Mouse (Mus musculus) heart, embryonic 10.5 days (tissue): ENCODE measurements around the gene Psd. TPM values are rescaled to one million over a fixed set of nuclear protein-coding genes. Genes with fewer than 3 reads are reported as not detected.
A peak's percentile ranks its signal among the peaks of the same experiment; 100 is the strongest.

Experiments
- DNase-seq: peaks from one replicate; pipeline ENCODE4 v3.0.0-alpha.2; 2017; ENCODE audit warnings: low spot score
- H3K27ac ChIP-seq: fragments of 300-500 bp; sonication (generic); 2 replicates; pipeline ENCODE4 v1.5.1; 2016; ENCODE audit warnings: mild to moderate bottlenecking
- H3K27me3 ChIP-seq: fragments of 300-500 bp; sonication (generic); 2 replicates; pipeline ENCODE4 v1.6.1; 2016; ENCODE audit warnings: mild to moderate bottlenecking; ENCODE audit not compliant: poor library complexity, insufficient read depth, severe bottlenecking
- H3K36me3 ChIP-seq: fragments of 300-500 bp; sonication (generic); 2 replicates; pipeline ENCODE4 v1.6.1; 2016; ENCODE audit warnings: mild to moderate bottlenecking, moderate library complexity
- H3K4me1 ChIP-seq: fragments of 300-500 bp; sonication (generic); 2 replicates; pipeline ENCODE4 v1.6.1; 2016; ENCODE audit warnings: mild to moderate bottlenecking
- H3K4me3 ChIP-seq: fragments of 300-500 bp; sonication (generic); 2 replicates; pipeline ENCODE4 v1.5.1; 2016; ENCODE audit warnings: mild to moderate bottlenecking, moderate library complexity
- H3K9me3 ChIP-seq: fragments of 300-500 bp; sonication (generic); 2 replicates; pipeline ENCODE4 v1.6.1; 2016; ENCODE audit warnings: mild to moderate bottlenecking, moderate library complexity
- WGBS: fragments of 180-500 bp; shearing (Covaris S2); methylation state at CpG from one replicate; pipeline ENCODE4 v1.1.7; 2016; 5-methylcytosine and 5-hydroxymethylcytosine counted together
- polyA plus RNA-seq: library from polyadenylated mRNA; unstranded; fragments of >200 nt; fragmentation: Nextera tagmentation; extraction: Ambion mirVana; gene quantifications from 2 replicates; pipeline ENCODE4 v1.2.1, GENCODE M21; 2016

Psd gene
- polyA plus RNA-seq, 1 experiment from 2014 or later, result 10.1 TPM

DNA sequence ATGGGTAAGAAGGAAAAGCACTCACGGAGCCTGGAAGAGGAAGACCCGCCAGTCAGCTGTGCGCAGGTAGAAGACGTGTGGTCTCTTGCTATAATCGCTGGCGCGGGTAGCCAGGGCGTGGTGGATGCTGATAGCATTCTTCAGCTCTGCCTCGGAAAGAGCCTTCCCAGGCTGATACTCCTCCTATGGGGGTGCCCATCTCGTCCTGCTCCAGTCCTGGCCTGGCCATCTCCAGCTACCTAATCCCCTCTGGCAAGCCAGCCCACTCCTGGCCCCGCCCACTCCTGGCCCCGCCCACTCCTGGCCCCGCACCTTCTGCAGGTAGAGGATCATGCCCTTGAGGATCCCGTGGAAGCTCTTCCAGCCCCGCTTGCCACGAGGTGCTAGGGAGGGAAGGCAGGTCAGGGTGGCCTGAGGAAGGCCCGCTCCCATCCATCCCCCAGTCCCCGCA, 12.8 kb downstream of the Psd start:
- peak overlapping the region; percentile 31 for H3K4me3 ChIP-seq
- no peaks in the 10 kb centered on the region for H3K9me3 ChIP-seq
- WGBS, result 13% methylated on average over 18 of the region's 18 CpGs
- no peak for DNase-seq
- H3K36me3 ChIP-seq, result peaks cover 36% of the 10 kb centered on the region
- peaks cover 99% of the 10 kb centered on the region for H3K27me3 ChIP-seq
- H3K27ac ChIP-seq, result peak overlapping the region; percentile 59
- peaks cover 58% of the 10 kb centered on the region for H3K4me1 ChIP-seq

DNA sequence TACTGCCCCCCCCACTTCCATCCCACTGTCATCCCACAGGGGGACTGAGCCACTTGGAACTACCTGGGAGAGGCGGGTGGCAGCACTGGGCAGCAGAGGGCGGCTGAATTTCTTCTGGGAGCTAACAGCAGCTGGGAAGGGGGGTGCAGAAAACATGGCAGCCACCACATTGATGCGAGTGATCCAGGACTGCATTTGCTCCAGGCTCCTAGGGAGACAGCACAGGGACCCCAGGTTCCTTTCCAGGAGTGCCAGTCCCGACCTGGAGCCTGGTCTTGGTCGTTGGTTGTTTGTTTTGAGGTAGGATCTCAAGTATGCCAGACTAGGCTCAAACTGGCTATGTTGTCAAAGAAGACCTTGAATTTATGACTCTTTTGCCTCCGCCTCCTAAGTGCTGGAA, 13.4 kb downstream of the Psd start:
- no peak overlapping the region for H3K4me3 ChIP-seq
- H3K36me3 ChIP-seq, result peaks cover 36% of the 10 kb centered on the region
- H3K27me3 ChIP-seq, result peaks cover 98% of the 10 kb centered on the region
- 65% methylated on average over 6 of the region's 6 CpGs for WGBS
- H3K27ac ChIP-seq, result 0 out of 2 replicates have a peak overlapping the region, but pooled peaks have one; percentile 59
- DNase-seq, result no peak
- H3K9me3 ChIP-seq, result no peaks in the 10 kb centered on the region
- peaks cover 58% of the 10 kb centered on the region for H3K4me1 ChIP-seq

DNA sequence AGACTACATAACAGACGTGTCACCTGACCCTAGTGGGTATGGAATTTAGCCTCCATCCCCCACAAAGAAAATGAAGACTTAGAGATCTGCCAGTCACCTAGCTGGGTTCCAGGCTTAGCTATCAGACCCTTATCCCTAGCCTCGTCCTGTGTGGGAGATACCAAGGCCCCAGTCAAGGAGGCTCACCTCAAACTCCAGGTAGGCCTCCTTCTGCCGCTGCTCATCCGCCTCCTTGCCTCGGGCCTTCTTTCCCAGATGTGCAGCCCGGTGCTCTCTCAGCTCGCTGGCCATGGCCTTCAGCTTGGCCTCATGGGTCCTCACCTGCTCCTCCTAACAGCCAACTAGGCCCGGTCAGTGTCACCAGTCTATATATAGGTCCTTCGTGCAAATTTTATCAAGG, 13.8 kb downstream of the Psd start:
- WGBS, result 64% methylated on average over 9 of the region's 9 CpGs
- H3K4me3 ChIP-seq, result no peak overlapping the region
- peaks cover 40% of the 10 kb centered on the region for H3K36me3 ChIP-seq
- peaks cover 60% of the 10 kb centered on the region for H3K4me1 ChIP-seq
- DNase-seq, result no peak
- H3K27ac ChIP-seq, result no peak overlapping the region
- H3K9me3 ChIP-seq, result no peaks in the 10 kb centered on the region
- peaks cover 98% of the 10 kb centered on the region for H3K27me3 ChIP-seq

DNA sequence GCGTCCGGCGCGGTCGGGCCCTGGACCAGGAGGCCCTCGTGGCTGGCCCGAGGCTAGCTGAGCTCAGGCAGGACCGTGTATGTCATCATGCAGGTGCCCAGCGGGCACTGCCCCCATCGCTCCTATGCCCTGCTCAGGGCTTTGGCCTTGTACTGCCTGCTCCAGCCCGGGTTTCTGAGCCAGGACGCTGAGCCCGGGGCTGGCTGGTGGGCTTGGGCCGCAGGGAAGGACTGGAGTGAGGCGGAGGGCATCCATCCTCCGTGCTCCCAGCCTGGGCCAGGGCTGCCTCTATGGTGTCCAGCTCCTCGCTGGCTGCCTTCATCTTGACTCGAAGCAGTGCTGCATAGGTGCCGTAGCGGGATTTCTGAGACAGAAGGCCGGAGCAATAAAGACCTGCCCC, 14.4 kb downstream of the Psd start:
- WGBS, result 92% methylated on average over 21 of the region's 21 CpGs
- no peak for DNase-seq
- Histone ChIP-seq H3K4me3 (no peak overlapping the region), H3K9me3 (no peaks in the 10 kb centered on the region), H3K4me1 (peaks cover 54% of the 10 kb centered on the region), H3K36me3 (peaks cover 45% of the 10 kb centered on the region), H3K27me3 (peaks cover 98% of the 10 kb centered on the region), H3K27ac (no peak overlapping the region)

DNA sequence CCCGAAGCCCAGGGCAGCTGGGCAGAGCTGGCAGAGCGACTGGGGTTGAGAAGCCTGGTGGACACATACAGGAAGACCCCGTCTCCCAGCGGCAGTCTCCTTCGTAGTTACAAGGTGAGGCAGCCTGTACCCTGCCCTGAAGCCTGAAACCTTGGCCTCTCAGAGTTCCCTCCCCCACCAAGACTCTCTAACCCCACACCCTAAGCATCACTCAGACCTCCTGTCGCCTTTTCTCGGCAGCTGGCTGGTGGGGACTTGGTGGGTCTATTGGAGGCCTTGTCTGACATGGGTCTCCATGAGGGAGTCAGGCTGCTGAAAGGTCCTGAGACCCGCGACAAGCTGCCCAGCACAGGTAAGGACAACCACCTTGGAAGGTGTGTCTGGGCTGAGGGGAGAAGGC, 15.6 kb downstream of the Psd start:
- Histone ChIP-seq H3K4me3 (no peak overlapping the region), H3K4me1 (peaks cover 51% of the 10 kb centered on the region), H3K36me3 (peaks cover 47% of the 10 kb centered on the region), H3K27ac (no peak overlapping the region), H3K27me3 (peaks cover 98% of the 10 kb centered on the region), H3K9me3 (no peaks in the 10 kb centered on the region)
- WGBS, result 83% methylated on average over 9 of the region's 9 CpGs
- no peak for DNase-seq

DNA sequence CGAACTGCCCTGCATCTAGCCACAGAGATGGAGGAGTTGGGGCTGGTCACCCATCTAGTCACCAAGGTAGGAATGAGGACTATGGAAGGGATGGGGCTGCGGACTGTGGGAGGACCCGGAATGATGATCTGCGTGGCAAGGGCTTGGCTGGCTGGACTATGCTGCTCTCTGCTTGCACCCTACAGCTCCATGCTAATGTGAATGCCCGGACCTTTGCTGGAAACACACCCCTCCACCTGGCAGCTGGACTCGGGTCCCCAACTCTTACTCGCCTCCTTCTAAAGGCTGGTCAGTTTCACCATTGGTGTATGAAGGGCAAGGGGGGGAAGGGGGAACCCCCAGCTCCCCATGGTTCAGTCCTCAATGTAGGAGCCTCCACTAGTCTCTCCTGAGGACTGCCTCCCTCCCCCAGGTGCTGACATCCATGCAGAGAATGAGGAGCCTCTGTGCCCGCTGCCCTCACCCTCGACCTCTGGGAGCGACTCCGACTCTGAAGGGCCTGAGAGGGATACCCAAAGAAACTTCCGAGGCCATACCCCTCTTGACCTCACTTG, 16.6 kb downstream of the Psd start:
- Histone ChIP-seq H3K4me3 (no peak overlapping the region), H3K27ac (no peak overlapping the region), H3K27me3 (peaks cover 95% of the 10 kb centered on the region), H3K36me3 (peaks cover 47% of the 10 kb centered on the region), H3K9me3 (no peaks in the 10 kb centered on the region), H3K4me1 (peaks cover 49% of the 10 kb centered on the region)
- no peak for DNase-seq
- WGBS, result 86% methylated on average over 12 of the region's 12 CpGs

DNA sequence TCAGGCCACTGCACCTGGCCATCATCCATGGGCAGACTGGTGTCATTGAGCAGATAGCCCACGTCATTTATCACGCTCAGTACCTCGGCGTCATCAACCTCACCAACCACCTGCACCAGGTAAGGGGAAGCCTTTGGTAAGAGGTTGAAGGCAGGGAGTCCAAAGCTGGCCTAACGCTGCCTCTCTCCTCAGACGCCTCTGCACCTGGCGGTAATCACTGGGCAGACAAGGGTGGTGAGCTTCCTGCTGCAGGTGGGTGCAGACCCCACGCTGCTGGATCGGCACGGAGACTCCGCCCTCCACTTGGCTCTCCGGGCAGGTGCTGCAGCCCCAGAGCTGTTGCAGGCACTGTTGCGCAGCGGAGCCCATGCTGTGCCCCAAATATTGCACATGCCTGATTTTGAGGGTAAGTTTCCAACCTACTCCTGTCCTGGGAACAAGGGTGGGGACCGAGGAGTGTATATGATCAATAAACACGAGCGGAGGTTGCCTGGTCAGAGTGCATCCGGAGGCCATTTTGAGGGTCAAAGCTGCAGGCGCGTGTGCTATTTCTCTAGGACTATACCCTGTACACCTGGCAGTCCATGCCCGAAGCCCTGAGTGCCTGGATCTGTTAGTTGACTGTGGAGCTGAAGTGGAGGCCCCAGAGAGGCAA, 17.2 kb downstream of the Psd start:
- Histone ChIP-seq H3K4me3 (no peak overlapping the region), H3K36me3 (peaks cover 47% of the 10 kb centered on the region), H3K27me3 (peaks cover 89% of the 10 kb centered on the region), H3K4me1 (peaks cover 48% of the 10 kb centered on the region), H3K9me3 (no peaks in the 10 kb centered on the region), H3K27ac (no peak overlapping the region)
- 76% methylated on average over 21 of the region's 21 CpGs for WGBS
- DNase-seq, result no peak

DNA sequence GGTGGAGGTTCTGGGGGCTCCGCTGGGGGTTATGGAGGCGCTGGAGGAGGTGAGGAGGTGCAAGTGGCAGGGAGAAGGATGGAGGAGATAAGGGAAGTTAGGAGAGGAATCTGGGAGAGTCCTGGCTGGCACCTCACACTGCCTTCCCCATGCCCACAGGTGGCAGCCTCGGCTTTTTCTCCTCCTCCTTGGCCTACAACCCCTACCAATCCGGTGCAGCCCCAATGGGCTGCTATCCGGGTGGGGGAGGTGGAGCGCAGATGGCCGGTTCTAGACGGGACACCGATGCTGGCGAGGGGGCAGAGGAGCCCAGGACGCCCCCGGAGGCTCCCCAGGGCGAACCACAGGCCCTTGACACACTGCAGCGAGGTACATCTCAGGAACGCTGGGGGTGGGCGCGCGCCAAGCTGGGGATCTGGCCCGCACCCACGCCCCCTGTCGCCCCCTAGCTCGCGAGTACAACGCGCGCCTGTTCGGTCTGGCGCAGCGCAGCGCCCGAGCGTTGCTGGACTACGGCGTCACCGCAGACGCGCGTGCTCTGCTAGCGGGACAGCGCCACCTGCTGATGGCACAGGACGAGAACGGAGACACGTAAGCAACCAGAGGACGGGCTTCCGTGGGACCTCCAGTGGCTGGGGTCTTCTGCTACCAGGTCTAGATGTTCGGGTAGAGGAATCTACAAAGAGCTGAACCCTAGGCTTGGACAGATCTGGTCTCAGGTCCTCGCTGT, 18.1 kb downstream of the Psd start:
- H3K36me3 ChIP-seq, result peaks cover 47% of the 10 kb centered on the region
- no peaks in the 10 kb centered on the region for H3K9me3 ChIP-seq
- 1% methylated on average over 47 of the region's 47 CpGs for WGBS
- H3K4me1 ChIP-seq, result peaks cover 48% of the 10 kb centered on the region
- H3K4me3 ChIP-seq, result peak overlapping the region; percentile 59
- H3K27me3 ChIP-seq, result peaks cover 80% of the 10 kb centered on the region
- peak overlapping the region; percentile 62; the same call in 1 of the 2 replicates for H3K27ac ChIP-seq
- peak; percentile 93 for DNase-seq

DNA sequence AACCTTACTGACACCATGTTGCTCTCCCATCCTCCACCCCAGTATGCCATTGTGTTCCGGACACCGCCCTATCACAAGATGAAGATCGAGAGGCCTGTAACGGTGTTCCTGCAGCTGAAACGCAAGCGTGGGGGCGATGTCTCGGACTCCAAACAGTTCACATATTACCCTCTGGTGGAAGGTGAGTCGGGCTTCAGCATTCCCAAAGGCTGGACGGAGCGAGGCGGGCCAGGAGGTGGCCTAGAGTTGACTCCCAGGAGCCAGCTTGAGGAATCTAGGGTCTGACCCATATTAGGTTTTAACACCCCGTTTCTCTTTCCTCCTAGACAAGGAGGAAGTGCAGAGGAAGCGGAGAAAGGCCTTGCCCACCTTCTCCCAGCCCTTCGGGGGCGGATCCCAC, 18.7 kb downstream of the Psd start:
- H3K27ac ChIP-seq, result peak overlapping the region; percentile 62; the same call in 1 of the 2 replicates
- 52% methylated on average over 16 of the region's 16 CpGs for WGBS

DNA sequence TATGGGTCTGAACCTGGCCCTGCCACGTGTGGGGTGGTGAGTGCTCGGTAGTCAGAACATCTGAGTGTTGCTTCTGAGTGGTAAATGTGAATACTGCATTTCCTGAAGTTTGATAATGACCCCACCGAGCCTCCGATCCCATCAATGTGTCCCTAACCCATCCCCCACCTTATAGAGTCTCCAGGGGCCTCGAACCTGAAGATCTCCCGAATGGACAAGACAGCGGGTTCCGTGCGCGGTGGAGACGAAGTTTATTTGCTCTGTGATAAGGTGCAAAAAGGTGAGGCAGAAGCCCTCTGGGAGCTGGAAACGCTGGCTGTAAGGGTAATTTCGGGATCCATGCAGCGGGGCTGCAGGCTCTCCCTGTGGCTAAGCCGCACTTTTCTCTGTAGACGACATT, 19.2 kb downstream of the Psd start:
- Histone ChIP-seq H3K4me1 (peaks cover 41% of the 10 kb centered on the region), H3K9me3 (no peaks in the 10 kb centered on the region), H3K27ac (no peak overlapping the region), H3K4me3 (no peak overlapping the region), H3K27me3 (peaks cover 69% of the 10 kb centered on the region), H3K36me3 (peaks cover 43% of the 10 kb centered on the region)
- WGBS, result 69% methylated on average over 16 of the region's 16 CpGs
- DNase-seq, result no peak

More for the DNA sequence above, 18.7 kb downstream of the Psd start:
- DNase-seq, result no peak
- Histone ChIP-seq H3K9me3 (no peaks in the 10 kb centered on the region), H3K27me3 (peaks cover 75% of the 10 kb centered on the region), H3K4me1 (peaks cover 46% of the 10 kb centered on the region), H3K36me3 (peaks cover 46% of the 10 kb centered on the region), H3K4me3 (peak overlapping the region; percentile 59)

DNA sequence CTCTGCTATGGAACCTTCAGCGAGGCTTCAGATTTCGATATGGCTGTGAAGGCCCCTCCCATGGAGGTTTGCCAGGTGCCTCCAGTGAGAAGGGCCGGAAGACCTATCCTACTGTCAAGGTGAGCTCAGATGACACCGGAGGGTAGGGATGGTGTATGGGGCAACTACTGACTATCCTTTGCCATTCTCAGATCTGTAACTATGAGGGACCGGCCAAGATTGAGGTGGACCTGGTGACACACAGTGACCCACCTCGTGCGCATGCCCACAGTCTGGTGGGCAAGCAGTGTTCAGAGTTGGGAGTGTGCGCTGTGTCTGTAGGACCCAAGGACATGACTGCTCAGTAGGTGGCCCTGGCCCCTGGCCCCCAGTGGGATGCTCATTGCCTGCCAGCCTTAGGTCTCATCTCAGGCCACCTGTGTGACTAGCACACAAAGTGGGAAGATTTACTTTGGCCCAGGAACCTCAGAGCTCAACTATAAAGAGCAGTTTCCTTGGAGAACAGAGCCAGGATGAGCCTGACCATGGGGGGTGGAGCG, 20.1 kb downstream of the Psd start:
- peaks cover 45% of the 10 kb centered on the region for H3K4me1 ChIP-seq
- H3K36me3 ChIP-seq, result peaks cover 36% of the 10 kb centered on the region
- no peak overlapping the region for H3K4me3 ChIP-seq
- H3K27me3 ChIP-seq, result peaks cover 60% of the 10 kb centered on the region
- peak; percentile 74 for DNase-seq
- no peaks in the 10 kb centered on the region for H3K9me3 ChIP-seq
- WGBS, result 82% methylated on average over 9 of the region's 9 CpGs
- H3K27ac ChIP-seq, result no peak overlapping the region

DNA sequence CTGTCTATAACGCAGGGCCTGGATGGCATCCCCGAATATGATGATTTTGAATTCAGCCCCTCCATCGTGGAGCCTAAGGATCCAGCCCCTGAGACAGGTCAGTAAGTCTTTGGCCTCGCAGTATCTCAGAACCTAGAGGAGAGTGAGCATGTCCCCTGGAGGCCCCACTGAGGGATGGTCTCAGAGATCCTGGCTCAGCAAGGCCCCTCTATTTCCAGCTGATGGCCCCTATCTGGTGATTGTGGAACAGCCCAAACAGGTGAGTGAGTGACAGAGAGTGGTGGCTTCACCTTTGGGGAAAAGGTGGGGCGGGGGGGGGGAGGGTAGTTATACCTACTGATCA, 20.7 kb downstream of the Psd start:
- Histone ChIP-seq H3K9me3 (no peaks in the 10 kb centered on the region), H3K4me1 (peaks cover 45% of the 10 kb centered on the region), H3K27me3 (peaks cover 57% of the 10 kb centered on the region), H3K27ac (peak overlapping the region; percentile 88), H3K4me3 (peak overlapping the region; percentile 86), H3K36me3 (peaks cover 30% of the 10 kb centered on the region)
- WGBS, result 44% methylated on average over 5 of the region's 5 CpGs
- DNase-seq, result peak; percentile 67
